Mouse (Mus musculus): ENCODE data around the gene Eno2.

GRCm38 (mm10) chr6:124790121-124790520, 20.6 kb upstream of the Eno2 start:
- TF ChIP-seq CTCF (IDR thresholded peaks at IDR 0.05; ENCODE audit: low read depth) (no peak), EP300 (optimal IDR thresholded peaks at IDR 0.05) (no peak)

All from stomach, postnatal 0 days (tissue).